Mouse (Mus musculus) bone marrow, adult 2 months (tissue): ENCODE measurements around the gene Pld1. TPM values are rescaled to one million over a fixed set of nuclear protein-coding genes. Genes with fewer than 3 reads are reported as not detected.

ENCODE experiments used
- H3K27ac ChIP-seq: fragments of 200-500 bp; 2 replicates; pipeline ENCODE4 v1.5.1; 2012; ENCODE audit warnings: low read depth, mild to moderate bottlenecking, control low read depth, inconsistent platforms, low read length; ENCODE audit not compliant: control insufficient read depth, poor library complexity, insufficient read depth
- H3K4me1 ChIP-seq: fragments of 200-500 bp; 2 replicates; pipeline ENCODE4 v1.6.1; 2011; ENCODE audit warnings: low read length; ENCODE audit not compliant: control insufficient read depth, insufficient read depth
- H3K4me3 ChIP-seq: fragments of 200-500 bp; replicated peaks from 2 replicates; pipeline ENCODE3; 2011; ENCODE audit warnings: mild to moderate bottlenecking, low read depth, low read length, control low read depth; ENCODE audit not compliant: control insufficient read depth
- CTCF ChIP-seq: fragments of 200-500 bp; IDR thresholded peaks from 2 replicates; pipeline ENCODE4 v1.5.1; 2011; ENCODE audit warnings: low read length, control low read depth; ENCODE audit not compliant: control insufficient read depth, insufficient read depth
- POLR2A ChIP-seq: fragments of 200-500 bp; IDR thresholded peaks from 2 replicates; pipeline ENCODE4 v1.6.1; 2011; ENCODE audit warnings: low read depth, mild to moderate bottlenecking, control low read depth, low read length, borderline replicate concordance; ENCODE audit not compliant: control insufficient read depth
- WGBS: fragments of 180-500 bp; shearing (Covaris S2); methylation state at CpG from one replicate; pipeline ENCODE4 v1.1.7; 2018; 5-methylcytosine and 5-hydroxymethylcytosine counted together
- polyA plus RNA-seq: library from polyadenylated mRNA; stranded (reverse); fragments of >200 nt; gene quantifications from 2 replicates; pipeline ENCODE4 v1.2.4, GENCODE M21; 2011; ENCODE audit warnings: low replicate concordance; ENCODE audit not compliant: missing spikeins, insufficient read depth, insufficient read length

Pld1 gene
- polyA plus RNA-seq, 1 experiment = 5.7 TPM

GRCm38 (mm10) chr3:28039760-28040159, 101.3 kb downstream of the Pld1 start:
- WGBS = 50% methylated on average over 1 of the region's 1 CpGs
- TF ChIP-seq CTCF (no peak), POLR2A (no peak)
- no peaks in the 10 kb centered on the region for H3K4me1 ChIP-seq
- H3K4me3 ChIP-seq = no peak overlapping the region
- no peak overlapping the region for H3K27ac ChIP-seq

GRCm38 (mm10) chr3:28041236-28041635, 102.7 kb downstream of the Pld1 start:
- Histone ChIP-seq H3K4me3 (no peak overlapping the region), H3K27ac (no peak overlapping the region), H3K4me1 (no peaks in the 10 kb centered on the region)
- no peak for TF ChIP-seq POLR2A
- 91% methylated on average over 8 of the region's 8 CpGs for WGBS

- TF ChIP-seq CTCF (no peak), POLR2A (no peak)
- WGBS = 82% methylated on average over 4 of the region's 4 CpGs
- H3K4me3 ChIP-seq = no peak overlapping the region
- H3K27ac ChIP-seq = no peak overlapping the region
- no peaks in the 10 kb centered on the region for H3K4me1 ChIP-seq
Measured at GRCm38 (mm10) chr3:28042366-28042765, 103.9 kb downstream of the Pld1 start.

DNA sequence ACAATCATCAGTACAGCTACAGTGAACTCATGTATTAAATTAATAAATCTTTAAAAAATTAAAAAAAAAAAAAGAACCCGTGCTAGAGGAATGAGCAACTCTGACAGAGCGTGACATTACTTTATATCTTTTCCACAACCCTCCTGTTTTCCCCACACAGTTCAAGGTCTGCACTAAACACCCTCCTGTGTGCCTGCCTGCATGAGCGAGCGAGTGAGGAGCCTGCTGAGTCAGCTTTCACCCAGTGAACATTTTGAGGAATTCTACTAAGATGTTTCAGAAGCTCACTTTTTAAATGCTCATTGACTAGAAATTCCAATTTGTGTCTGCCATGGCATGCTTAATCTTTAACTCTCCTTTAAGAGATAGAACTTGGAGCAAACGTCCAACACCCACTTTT, 109.1 kb downstream of the Pld1 start:
- Histone ChIP-seq H3K4me1 (no peaks in the 10 kb centered on the region), H3K27ac (no peak overlapping the region), H3K4me3 (no peak overlapping the region)
- no peak for TF ChIP-seq CTCF
- TF ChIP-seq POLR2A = no peak
- WGBS = 81% methylated on average over 5 of the region's 5 CpGs

- Histone ChIP-seq H3K4me3 (no peak overlapping the region), H3K4me1 (no peaks in the 10 kb centered on the region), H3K27ac (no peak overlapping the region)
- TF ChIP-seq POLR2A (no peak), CTCF (no peak)
- WGBS = 84% methylated on average over 2 of the region's 2 CpGs
Measured at GRCm38 (mm10) chr3:28049526-28049925, 111.0 kb downstream of the Pld1 start.

GRCm38 (mm10) chr3:28053076-28053475, 114.6 kb downstream of the Pld1 start:
- Histone ChIP-seq H3K4me1 (no peaks in the 10 kb centered on the region), H3K27ac (no peak overlapping the region), H3K4me3 (no peak overlapping the region)
- TF ChIP-seq CTCF (no peak), POLR2A (no peak)
- 53% methylated on average over 4 of the region's 4 CpGs for WGBS

- no peak for TF ChIP-seq CTCF
- TF ChIP-seq POLR2A = no peak
- H3K27ac ChIP-seq = no peak overlapping the region
- WGBS = 86% methylated on average over 4 of the region's 4 CpGs
- no peaks in the 10 kb centered on the region for H3K4me1 ChIP-seq
- H3K4me3 ChIP-seq = no peak overlapping the region
Measured at GRCm38 (mm10) chr3:28060713-28061112, 122.2 kb downstream of the Pld1 start.

GRCm38 (mm10) chr3:28061155-28061554, 122.7 kb downstream of the Pld1 start:
- Histone ChIP-seq H3K4me3 (no peak overlapping the region), H3K27ac (no peak overlapping the region), H3K4me1 (no peaks in the 10 kb centered on the region)
- TF ChIP-seq POLR2A (no peak), CTCF (no peak)

DNA sequence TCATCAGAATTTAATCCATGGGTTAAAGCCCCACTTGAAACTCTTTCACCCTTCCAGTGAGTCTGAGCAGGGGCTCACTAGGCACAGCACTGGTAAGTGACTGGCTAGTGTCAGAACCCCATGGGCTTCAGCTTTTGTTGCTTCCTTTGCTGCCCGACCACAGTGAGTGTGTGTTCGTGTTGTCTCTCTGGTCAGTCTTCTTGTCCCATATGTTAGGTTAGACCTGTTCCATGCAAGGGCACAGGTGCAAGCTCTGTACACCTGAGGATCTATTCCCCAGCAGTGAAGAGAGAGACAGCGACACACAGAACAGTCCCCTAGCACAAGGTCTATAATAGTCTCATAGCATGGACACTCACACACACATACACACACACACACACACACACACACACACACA, 140.7 kb downstream of the Pld1 start:
- Histone ChIP-seq H3K4me1 (no peaks in the 10 kb centered on the region), H3K27ac (no peak overlapping the region), H3K4me3 (no peak overlapping the region)
- WGBS = 76% methylated on average over 3 of the region's 3 CpGs
- TF ChIP-seq POLR2A (no peak), CTCF (no peak)

DNA sequence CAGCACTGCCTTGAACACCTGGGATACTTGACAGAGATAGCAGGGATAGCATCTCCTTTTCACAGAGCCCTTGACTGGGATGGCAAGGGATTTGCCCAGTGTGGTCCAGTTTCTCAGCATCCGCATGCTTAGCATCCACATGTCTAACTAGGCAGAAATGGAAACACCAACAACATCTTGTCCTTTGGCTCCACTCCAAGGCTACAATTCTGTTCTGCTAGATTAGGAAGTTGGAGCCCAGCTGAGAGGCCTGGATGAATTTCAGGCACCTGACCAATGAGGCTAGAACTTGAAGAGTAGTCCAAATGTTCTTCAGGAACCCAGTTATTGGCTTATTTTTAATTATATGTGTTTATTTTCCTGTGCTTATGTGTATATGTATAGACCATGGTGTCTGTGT, 141.6 kb downstream of the Pld1 start:
- 95% methylated on average over 1 of the region's 1 CpGs for WGBS

More for the DNA sequence above, 141.6 kb downstream of the Pld1 start:
- H3K4me3 ChIP-seq = no peak overlapping the region
- no peak overlapping the region for H3K27ac ChIP-seq
- H3K4me1 ChIP-seq = no peaks in the 10 kb centered on the region
- no peak for TF ChIP-seq CTCF
- TF ChIP-seq POLR2A = no peak
